Mouse (Mus musculus) bone marrow macrophage, adult 2 months (primary cell): ENCODE results near the gene Ell2. TPM values are rescaled to one million over a fixed set of nuclear protein-coding genes. Genes with fewer than 3 reads are reported as not detected.

Experiments
- H3K27ac ChIP-seq: 2 replicates; pipeline ENCODE4 v1.5.1; 2012; ENCODE audit warnings: low read depth, low read length; ENCODE audit not compliant: insufficient read depth
- H3K4me1 ChIP-seq: 2 replicates; pipeline ENCODE4 v1.6.1; 2012; ENCODE audit warnings: low read length; ENCODE audit not compliant: control insufficient read depth, insufficient read depth
- H3K4me3 ChIP-seq: 2 replicates; pipeline ENCODE4 v1.5.1; 2012; ENCODE audit warnings: mild to moderate bottlenecking, low read length, moderate library complexity; ENCODE audit not compliant: insufficient read depth
- CTCF ChIP-seq: IDR thresholded peaks from 2 replicates; pipeline ENCODE4 v1.5.1; 2012; ENCODE audit warnings: low read depth, mild to moderate bottlenecking, low read length, moderate library complexity
- POLR2A ChIP-seq: IDR thresholded peaks from 2 replicates; pipeline ENCODE4 v1.6.1; 2012; ENCODE audit warnings: mild to moderate bottlenecking, low read depth, low read length, borderline replicate concordance
- polyA plus RNA-seq: library from polyadenylated mRNA; stranded (reverse); fragments of >200 nt; gene quantifications from 2 replicates; pipeline ENCODE4 v1.2.4, GENCODE M21; 2012; ENCODE audit not compliant: missing spikeins, insufficient read depth, insufficient read length

Gene Ell2
- polyA plus RNA-seq, 1 experiment, result 37.3 TPM

DNA sequence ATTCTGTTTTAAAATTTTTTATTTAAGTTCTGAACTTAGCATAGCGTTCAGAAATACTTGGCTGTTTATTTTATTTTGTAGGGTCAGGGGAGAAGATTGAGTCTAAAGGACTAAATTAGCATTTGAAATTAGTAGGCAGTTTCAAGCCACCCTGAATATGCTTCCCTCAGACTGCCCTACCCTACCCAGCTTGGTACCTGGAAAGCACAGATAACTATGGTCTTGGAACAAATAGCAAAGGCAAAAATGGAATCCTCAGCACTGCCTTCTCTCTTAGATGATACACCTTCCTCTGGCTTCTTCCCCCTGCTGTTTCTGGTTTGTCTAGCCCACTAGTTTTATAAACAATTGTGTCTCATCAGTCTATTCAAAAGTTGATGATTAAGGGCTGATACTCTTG lies 23.3 kb downstream of the Ell2 start:
- no peak overlapping the region for H3K4me3 ChIP-seq
- peaks cover 17% of the 10 kb centered on the region for H3K4me1 ChIP-seq
- no peak for TF ChIP-seq CTCF
- TF ChIP-seq POLR2A, result no peak
- H3K27ac ChIP-seq, result no peak overlapping the region

DNA sequence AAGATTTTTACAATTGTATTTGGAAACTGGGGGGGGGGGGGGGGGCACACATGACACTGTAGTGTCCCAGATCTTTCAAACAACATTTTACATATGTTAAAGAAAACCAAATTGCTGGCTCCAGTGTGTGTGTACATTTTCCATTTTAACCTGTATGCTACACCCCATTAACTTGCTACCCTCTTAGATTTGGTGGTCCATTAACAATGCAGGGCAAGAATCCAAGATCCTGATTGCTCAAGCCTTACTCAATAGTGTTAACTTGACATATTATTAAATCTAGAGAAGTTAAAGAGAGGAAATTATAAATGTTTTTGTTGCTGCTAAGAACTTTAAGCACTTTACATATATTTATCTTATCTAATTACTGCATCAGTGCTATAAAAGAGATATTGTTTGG lies 24.2 kb downstream of the Ell2 start:
- no peak for TF ChIP-seq CTCF
- Histone ChIP-seq H3K4me1 (peaks cover 15% of the 10 kb centered on the region), H3K4me3 (no peak overlapping the region), H3K27ac (no peak overlapping the region)

DNA sequence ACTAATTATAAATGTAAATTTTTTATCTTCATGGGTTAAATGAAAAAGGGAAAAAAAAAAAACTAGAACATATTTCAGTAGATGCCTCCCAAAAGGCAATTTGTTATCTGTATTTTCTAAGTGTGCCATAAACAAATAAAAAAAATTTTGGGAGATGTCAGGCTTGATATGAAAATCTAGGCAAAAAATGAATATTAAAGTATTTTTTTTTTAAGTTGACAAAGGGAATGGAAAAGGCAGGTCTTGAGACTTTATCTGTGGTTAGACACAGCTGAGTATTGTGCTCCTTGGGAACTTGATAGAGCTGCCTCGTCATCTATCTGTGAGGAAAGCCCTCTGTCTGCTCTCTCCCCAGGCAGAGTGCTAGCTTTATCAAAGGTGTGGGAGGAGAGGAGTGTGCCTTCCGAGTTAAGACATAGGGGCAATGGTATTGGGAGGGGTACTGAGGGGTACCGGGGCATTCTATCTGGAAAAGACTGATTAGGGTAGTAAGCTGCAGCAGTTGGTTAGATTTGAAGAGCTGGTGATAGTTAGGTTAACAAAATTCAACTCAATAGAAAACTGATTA lies 27.1 kb downstream of the Ell2 start:
- H3K4me1 ChIP-seq, result peaks cover 20% of the 10 kb centered on the region
- no peak overlapping the region for H3K4me3 ChIP-seq
- TF ChIP-seq CTCF, result no peak
- no peak for TF ChIP-seq POLR2A
- H3K27ac ChIP-seq, result no peak overlapping the region

DNA sequence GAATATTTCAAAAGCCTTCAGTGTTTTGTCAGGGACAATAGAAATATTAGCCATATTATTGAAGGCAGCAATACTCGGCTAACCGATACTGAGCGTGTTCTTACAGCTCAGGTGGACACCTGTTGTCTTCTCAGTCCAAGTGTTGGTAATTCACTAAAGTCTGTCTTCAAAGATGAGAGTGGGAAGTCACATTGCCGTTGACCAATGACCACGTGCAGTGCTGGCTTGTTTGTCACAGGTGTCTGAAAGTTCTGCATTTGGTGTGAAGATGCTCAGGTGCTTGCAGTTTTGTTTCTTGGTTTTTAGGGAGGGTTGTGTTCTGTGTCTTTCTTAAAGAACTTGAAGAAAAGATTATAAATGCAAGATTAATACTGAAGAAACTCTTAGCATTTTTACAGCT lies 27.7 kb downstream of the Ell2 start:
- H3K4me3 ChIP-seq, result no peak overlapping the region

DNA sequence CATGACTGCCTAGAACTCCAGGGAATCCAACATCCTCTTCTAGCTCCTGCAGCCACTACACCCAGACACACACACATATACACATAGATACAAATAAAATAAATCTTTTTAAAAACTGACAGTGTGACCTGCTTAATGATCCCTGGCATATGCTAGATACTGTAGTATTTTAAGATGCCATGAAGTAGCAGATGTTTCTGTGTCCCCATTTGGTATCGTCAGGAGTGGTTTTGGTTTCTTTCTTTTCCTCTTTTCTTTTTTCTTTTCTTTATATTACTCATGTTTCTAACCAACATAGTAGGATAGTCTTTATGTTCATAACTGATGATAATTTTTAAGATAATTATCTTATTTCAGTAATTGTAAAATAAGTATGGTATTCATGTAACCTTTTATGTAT lies 29.0 kb downstream of the Ell2 start:
- TF ChIP-seq POLR2A, result no peak
- TF ChIP-seq CTCF, result no peak
- Histone ChIP-seq H3K4me1 (peaks cover 31% of the 10 kb centered on the region), H3K4me3 (no peak overlapping the region), H3K27ac (no peak overlapping the region)

More for the DNA sequence above, 27.7 kb downstream of the Ell2 start:
- TF ChIP-seq POLR2A (no peak), CTCF (no peak)
- Histone ChIP-seq H3K4me1 (peaks cover 25% of the 10 kb centered on the region), H3K27ac (no peak overlapping the region)

DNA sequence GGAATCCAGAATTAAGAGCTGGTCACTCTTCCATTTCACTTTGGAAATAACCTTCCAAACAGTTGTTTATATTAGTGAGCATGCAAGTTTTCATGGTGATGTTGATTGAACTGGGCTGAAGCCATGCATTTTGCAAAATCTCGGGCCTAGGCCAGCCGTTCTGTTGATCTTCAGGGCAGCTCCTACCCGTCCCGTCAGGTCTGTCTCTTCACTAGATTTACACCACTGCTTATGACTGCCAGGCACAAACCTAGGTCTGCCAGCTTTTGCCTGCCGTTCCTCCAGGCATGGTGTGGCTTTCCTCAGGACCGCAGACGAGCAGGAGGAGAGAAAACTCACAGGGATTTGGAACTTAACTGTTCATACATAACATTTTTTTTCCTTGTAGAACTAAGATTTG lies 31.4 kb downstream of the Ell2 start:
- peaks cover 38% of the 10 kb centered on the region for H3K4me1 ChIP-seq
- no peak overlapping the region for H3K4me3 ChIP-seq
- peak overlapping the region; percentile 64 for H3K27ac ChIP-seq
- TF ChIP-seq CTCF, result no peak

DNA sequence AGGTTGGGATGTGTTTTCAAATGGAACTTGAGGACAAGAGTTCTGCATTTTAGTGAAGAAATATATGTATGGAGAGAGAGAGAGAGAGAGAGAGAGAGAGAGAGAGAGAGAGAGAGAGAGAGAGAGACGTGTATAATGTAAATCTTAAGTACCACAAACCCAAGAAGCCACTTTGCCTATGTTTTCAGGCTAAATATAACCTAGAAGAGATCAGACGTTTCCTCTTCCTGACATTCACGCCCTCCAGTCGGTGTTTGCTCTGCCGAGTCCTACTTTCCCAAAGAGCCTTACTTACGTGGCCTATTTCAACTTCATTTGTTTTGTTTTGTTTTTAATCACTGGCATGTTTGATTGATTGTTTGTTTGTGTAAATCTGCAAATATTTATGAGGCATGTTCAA lies 32.0 kb downstream of the Ell2 start:
- Histone ChIP-seq H3K27ac (peak overlapping the region; percentile 64; the same call in 1 of the 2 replicates), H3K4me1 (peaks cover 38% of the 10 kb centered on the region), H3K4me3 (peak overlapping the region; percentile 9; the same call in 1 of the 2 replicates)
- no peak for TF ChIP-seq CTCF
- TF ChIP-seq POLR2A, result no peak

DNA sequence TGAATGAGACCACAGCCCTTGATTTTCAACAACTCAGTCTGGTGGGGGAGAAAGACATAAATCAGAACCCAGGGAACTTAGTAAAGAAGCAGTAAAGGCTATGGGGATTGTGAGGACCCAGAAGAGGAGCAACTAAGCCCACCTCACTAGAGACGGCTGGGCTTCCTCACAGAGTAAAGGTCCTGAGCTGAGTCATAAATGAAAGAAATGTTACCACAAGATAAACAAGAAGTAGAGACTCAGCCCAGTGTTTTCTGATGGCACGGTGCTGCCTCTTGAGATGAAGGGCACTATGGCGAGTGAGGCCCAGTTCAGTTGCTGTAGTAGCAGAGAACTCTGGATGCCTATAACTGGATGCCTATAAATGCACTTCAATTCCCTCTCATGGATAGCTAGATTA lies 32.4 kb downstream of the Ell2 start:
- Histone ChIP-seq H3K27ac (peak overlapping the region; percentile 39), H3K4me3 (peak overlapping the region; percentile 9; the same call in 1 of the 2 replicates), H3K4me1 (peaks cover 40% of the 10 kb centered on the region)
- no peak for TF ChIP-seq CTCF
- TF ChIP-seq POLR2A, result no peak

- Histone ChIP-seq H3K4me3 (no peak overlapping the region), H3K4me1 (peaks cover 49% of the 10 kb centered on the region), H3K27ac (no peak overlapping the region)
- TF ChIP-seq POLR2A, result no peak
- TF ChIP-seq CTCF, result no peak
Measured at GRCm38 (mm10) chr13:75740018-75740417, 33.5 kb downstream of the Ell2 start.

GRCm38 (mm10) chr13:75741119-75741518 lies 34.6 kb downstream of the Ell2 start:
- TF ChIP-seq CTCF, result no peak
- no peak for TF ChIP-seq POLR2A
- H3K27ac ChIP-seq, result no peak overlapping the region

More at GRCm38 (mm10) chr13:75741119-75741518, 34.6 kb downstream of the Ell2 start:
- H3K4me3 ChIP-seq, result no peak overlapping the region
- H3K4me1 ChIP-seq, result peaks cover 53% of the 10 kb centered on the region
